Mouse (Mus musculus) frontal cortex, adult (tissue): Measurements from ENCODE around the gene Ypel2.
A peak's percentile ranks its signal among the peaks of the same experiment; 100 is the strongest.

Experiments
- ATAC-seq: cut with Nextera tagmentation; 2 replicates; pipeline ENCODE4 v1.9.2; 2017; ENCODE audit warnings: mild to moderate bottlenecking, moderate library complexity, mixed read lengths; ENCODE audit not compliant: low TSS enrichment

Gene Ypel2

DNA sequence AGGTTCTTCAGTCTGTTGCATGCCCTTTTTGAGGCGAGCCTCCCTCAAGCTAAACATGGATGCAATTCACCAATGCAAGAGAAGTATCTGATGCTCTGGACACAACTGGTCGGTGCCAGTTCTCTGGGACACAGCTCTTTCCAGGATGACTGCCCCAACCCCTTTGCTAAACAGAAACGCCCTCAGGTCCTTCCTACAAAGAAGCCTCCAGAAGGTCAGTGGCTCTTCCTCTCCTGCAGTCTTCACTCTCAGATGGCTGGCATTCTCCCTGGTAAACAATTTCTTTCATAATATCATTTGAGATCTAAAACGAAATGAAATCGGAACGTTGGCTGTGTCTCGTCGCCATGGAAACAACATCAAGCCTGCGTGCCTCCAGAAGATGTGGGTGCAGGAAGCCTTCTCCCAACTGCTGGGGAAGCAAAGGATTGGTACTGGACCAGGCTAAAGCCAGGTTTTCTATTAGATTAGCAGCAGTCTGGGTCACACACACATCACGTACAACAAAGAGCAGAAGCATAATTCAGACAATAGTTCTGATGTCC lies 62.8 kb downstream of the Ypel2 start:
- ATAC-seq: peak; percentile 94

DNA sequence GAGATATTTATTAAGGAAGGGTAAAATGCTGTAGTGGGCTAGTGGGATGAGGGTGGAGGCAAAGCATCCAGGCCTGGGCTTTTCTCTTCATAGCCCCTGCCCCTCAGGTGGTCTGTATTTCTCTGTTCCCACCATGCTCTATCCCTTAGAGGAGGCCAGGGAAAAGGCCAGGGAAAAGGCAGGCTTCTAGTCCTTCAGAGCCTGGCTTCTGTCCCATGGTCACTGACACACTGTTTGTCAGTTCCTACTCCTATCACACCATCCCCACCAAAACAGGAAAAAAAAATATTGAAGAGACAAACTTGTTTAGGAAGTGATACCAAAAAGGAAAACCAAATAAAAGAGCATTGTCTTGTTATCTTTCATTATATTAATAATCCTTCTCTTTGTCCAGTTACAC lies 63.5 kb downstream of the Ypel2 start:
- no peak for ATAC-seq

DNA sequence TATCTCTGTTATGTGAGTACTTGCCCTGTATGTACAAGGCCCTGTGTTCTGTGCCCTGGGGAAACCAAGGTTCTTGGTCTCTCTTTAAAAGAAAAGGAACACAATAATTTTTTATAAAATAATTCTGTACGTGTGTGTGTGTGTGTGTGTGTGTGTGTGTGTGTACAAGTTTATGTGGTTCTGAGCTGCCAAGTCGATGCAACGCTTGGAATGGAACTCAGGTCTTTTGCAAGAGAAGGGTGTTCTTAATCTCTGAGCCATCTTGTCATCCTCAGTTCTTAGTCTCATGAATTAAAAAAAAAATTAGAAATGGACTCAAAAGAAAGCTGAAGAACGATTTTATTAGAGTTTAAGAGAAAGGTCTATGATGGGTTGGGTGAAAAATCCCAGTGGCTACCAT lies 64.0 kb downstream of the Ypel2 start:
- no peak for ATAC-seq

DNA sequence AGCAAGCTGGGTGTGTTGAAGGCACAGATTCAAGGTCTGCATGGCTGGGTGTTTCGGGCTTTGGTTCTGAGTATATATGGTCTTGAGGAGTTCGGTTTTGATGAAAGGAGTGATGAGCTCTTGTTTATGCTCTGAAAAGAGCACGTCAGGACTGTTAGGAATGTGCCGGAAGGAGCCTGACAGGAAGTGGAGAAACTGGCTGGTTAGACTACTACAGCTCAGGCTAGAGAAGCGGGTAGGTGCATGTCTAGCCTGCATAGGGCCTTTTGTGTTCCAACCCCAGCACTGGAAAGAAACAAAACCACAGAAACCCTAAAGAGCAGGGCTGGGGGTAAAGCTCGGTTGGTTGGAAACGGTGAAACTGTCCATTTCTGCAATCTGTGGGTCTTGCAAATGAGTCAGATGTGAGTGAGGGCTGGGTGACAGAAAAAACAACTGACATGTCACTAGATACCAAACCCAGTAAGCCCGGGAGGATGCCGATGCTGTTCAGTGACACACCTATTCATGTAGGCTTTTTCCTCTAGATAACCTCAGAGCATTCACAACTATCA lies 68.3 kb downstream of the Ypel2 start:
- no peak for ATAC-seq

DNA sequence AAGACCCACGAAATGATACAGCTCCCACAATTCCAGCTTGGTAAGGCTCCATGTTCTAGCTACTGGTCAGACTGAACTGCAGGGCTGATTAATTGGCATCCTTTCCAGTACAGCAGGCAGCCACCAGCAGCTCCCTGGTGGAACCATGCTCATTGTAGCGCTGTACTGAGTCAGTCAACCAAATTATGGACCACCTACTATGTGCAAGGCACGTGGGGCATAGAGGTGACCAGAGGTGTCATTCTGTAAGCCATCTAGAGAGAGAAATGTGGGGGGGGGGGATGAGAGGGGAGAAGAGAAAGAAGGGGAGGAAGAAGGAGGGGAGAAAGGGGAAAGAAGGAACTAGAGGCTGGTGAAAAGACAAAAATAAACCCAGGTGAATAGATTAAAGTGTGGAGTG lies 68.9 kb downstream of the Ypel2 start:
- ATAC-seq: no peak

DNA sequence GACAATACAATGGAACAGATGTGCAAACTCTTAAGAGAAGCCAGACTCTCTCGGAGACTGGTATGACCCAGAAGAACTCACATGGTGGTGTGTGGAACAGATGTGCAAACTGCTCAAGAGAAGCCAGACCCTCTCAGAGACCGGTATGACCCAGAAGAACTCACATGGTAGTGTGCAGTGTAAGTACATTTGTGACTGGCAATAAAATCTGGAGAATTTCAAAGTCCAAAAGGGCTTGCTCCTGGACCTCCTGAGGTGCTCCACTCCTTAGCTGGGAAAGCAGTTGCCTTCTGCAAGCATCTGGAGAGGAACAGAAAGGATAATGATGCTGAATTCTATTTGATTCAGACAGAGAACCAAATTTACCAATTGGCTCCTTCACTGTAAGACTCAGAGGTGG lies 69.9 kb downstream of the Ypel2 start:
- no peak for ATAC-seq

DNA sequence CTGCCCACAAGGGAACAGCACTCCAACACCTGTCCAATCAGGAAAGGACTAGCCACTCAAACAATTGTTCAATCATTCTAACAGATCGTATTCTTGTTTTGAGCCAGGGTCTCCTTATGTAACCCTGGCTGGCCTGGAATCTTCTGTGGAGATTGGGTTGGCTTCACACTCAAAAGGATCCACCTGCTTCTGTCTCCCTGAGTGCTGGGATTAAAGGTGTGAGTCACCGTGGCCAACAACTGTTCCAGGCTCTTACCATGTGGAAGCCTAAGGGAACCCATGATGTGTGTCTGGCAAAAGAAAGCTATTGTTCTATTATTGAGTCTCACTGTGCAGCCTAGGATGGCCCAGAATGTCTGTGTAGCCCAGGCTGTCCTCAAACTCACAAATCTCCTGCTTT lies 71.5 kb downstream of the Ypel2 start:
- ATAC-seq: no peak

DNA sequence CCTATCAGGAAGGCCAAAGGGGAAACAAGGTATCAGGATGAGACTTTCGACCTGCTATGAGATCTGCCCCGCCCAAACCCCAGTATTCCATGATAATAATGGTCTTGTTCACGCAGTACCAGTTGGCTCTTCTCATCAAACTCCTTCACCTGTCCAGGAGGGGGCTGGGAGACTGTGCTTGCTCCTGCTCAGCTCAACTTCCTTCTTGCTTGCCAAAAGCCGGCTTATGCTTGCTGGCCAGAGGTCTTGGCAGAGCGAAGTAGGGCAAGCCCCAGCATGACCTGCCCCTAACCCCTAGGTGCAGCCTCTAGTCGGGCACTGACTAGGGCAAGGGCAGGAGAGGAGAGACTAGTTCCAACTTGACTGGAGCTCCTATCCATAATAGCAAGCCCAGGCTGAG lies 72.2 kb downstream of the Ypel2 start:
- no peak for ATAC-seq

DNA sequence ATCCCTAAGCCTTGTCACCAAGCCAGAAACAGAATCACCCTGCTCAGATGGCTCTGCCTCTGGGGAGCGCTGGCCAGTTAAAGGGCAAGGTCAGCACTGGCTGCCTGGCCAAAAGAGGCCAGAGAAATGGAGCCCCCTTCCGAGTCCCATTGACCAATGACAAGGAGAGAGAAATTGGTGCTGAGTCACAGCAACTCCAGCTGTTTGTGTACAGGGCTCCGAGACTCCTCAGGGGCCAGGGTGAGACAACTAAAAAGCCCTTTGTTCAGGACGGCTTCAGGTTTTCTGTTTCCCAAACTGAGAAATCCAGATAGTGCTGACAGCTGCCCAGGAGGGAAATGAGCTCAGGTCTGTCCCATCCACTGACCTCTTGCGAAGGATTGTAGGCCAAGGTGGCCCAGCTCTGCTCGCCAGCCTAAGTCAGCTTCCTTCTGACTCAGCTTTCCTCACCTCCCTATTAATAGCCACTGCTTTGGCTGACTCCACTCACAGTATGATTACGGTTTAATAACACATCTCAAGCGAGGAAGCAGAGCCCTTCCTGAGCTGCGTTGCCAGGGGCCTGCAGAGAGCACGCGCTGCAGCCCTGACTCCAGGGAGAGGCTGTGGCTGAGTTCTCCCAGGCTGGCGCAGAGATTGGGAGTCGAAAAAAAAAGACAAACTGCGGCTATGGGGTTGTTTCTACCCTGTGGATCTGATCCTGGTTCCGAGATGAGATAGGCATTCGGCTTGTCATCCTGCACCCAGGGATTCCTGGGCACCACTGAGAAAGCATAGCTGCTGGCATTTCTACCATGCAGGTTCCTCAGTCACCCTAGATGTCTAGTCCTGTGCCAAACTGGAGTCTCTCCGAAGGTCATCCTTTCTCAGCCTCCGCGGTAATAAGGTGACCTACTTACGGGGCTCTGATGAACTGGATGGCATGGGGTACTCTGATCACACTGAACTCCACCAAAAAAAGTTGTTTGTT lies 73.1 kb downstream of the Ypel2 start:
- peak; percentile 55 for ATAC-seq

DNA sequence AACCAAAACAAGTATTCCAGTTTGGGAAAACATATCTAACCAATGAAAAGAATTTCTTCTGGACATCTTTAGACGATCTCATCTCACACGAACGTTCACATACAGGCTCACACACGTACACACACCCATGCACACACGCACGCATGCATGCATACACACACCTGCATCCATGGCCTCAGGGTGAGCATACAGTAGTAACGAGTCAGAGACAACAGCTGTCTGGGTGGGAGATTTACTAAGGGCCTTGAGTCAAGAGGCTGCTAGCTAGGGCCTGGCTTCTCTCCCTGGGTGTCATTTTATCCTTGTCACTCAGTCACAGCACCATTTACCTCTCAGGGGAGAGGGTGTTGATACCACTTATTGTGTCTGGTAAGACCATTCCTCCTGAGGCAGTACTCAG lies 74.0 kb downstream of the Ypel2 start:
- ATAC-seq: no peak

DNA sequence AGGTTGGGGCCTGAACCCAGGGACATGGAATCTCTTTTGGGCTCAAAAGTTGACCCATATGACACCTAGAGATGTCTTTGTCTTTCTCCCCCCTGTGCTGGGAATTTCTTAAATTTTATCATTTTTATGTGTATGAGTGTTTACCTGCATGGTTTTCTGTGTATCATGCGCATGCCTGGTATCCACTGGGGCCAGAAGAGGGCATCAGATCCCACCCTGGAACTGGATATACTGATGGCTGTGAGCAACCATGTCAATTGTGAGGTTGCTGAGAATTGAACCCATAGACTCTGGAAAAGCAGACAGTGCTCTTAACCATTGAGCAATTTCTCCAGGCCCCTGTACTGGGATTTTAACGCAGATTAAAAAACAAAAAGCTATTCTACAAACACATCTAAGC lies 76.0 kb downstream of the Ypel2 start:
- no peak for ATAC-seq

DNA sequence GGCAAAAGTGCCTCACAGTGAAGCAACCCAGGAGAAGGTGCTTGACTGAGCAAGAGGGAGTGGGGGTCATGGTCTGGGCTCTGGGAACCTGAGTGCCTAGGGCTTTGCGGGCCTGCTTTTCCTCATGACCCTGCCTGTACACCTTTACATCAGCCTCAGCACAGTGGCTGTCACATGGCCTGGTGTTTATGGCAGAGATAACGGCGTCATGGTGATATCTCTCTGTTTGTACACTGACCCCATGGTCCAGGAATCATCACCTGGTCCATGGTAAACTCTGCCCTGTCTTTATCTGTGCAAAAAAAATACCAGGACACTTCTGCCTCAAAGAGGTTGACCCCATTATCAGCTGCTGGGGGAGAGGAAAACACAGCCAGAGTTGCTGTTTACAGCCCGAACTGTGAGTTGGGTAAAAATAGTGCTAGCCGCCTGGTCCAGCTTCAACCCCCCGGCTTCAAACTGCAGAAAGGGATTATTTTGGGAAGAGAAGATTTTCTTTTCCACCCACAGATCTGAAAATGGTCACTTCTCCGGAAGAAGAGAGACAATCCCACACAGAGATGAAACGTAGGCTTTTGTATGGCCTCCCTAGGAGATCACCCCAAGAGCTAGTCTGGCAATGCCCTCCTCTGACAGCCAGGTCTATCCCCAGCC lies 76.8 kb downstream of the Ypel2 start:
- ATAC-seq: peak; percentile 54

DNA sequence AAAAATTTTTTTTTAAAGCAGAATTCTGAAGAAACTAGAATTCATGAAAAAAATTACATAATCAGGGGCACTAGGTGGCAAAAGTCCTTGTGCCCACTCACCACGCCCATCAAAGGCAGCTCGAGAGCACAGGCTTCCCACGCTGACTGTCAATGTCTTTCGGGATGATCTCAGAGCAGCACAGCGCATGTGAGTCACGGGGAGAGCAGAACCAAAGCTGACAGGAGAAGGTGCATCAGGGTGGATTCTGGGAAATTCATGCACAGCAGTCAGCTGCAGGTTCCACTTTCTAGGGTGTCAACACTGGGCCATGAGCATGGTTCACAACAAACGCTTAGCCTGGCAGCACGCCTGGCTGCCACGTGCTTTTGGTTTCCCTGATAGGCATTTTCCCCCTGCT lies 79.2 kb downstream of the Ypel2 start:
- ATAC-seq: peak; percentile 71

DNA sequence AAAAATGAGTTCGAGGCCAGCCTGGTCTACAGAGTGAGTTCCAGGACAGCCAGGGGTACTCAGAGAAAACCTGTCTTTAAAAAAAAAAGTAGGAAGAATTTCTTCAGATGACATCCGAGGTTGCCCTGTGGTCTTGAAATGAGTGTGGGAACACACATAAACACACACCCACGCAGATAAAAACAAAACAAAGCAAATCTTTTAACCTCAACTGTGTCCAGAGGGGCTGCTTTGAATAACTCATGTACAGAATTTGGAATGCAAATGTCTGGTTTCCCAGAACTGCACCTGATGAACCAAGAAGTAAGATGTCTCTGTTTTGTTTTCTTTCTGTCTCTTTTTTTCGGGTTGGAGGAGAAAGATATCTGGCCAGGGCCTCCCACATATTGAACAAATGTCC lies 83.3 kb downstream of the Ypel2 start:
- no peak for ATAC-seq

DNA sequence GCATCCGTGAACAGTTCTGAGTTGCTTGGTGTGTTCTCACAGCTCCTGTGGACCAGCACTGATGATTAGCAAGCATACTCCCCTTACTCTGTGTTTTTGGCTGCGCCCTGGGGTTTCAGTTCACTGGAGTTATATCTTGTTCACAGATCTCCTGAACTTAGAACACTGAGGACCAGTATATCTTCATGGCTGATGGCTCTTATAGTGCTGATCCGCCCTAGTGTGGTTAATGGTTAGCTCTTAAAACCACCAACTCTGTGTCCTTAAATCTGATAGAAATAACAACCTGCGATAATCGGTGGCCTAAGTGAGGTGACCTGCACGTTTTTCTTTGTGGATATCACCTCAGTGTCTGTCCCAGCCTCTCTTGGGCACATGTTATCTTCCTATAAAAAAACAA lies 84.5 kb downstream of the Ypel2 start:
- ATAC-seq: no peak

DNA sequence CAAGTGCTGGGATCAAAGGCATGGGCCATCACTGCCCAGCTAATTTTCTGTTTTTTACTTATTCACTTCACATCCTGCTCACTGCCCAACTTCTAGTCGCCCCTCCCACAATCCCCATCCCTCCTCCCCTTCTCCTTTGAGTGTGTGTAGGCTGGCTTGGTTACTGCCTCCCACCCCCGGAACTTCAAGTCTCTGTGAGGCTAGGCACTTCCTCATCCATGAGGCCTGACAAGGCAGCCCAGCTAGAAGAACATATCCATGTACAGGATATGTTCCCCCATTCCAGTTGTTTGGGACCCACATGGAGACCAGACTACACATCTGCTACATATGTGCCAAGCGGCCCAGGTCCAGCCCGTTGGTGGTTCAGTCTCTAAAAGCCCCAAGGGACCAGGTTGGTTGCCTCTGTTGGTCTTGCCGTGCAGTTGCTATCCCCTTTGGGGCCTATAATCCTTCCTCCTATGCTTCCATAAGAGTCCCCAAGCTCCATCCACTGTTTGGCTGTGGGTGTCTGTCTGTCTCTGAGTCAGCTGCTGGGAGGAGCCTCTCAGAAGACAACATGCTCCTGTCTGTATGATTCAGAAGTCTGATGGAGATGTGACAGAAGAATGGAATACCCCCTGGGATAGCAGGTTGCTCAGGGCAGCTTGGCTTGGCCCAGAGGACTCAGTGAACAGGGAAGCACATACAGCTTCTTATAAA lies 85.5 kb downstream of the Ypel2 start:
- no peak for ATAC-seq

DNA sequence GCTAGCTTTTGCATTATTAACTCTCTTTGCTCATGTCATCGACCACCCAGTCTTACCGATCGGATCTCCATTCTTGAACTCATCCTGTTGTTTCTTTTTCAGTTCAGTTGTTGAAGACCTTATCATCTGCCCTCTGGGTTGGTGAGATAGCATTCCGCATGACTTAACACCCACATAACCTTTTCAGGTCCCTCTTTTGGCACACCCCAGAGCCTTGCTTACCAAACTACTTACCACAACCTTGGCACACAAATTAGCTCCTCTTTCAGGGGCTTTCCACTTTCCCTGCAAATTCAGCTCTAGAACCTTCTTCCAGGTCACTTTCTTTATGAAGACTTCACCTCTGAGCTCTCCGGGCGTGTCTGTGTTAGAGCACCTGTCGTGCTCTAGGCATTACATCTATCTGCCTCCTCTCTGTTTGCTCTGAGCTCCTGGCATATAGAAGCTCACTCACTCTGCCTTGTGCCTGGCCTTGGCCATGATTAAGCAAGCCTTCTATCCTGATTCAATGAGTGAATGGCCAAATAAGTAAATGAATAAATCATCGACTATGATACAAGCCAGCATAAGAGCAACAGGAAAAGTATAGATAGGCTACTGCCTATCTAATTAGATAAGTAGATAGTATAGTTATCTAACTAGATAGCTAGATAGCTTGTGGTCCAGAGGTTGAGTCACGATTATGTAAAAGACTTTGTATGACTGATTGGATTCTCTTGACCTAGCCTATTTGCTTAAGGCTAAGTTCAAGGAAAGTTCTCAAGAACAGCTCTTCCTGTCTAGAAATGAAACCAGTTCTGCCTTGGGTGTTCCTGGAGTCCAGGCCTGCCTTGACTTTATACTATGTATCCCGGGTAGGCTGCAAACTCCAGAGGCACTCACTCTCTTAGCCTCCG lies 86.5 kb downstream of the Ypel2 start:
- ATAC-seq: no peak

DNA sequence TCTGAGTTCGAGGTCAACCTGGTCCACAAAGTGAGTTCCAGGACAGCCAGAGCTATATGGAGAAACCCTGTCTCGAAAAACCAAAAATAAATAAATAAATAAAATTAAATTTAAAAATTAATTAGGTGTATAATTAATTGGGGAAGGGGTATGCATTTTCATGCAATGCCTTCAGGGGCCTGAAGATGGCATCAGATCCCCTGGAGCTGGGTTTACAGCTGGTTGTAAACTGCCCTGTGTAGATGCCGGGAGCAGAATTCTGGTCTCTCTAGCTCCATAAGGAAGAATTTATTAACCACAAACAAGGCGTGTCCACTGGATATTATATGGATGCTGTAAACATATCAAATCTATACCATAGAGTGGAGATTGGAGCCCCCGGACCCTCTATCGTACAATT lies 87.2 kb downstream of the Ypel2 start:
- ATAC-seq: no peak

DNA sequence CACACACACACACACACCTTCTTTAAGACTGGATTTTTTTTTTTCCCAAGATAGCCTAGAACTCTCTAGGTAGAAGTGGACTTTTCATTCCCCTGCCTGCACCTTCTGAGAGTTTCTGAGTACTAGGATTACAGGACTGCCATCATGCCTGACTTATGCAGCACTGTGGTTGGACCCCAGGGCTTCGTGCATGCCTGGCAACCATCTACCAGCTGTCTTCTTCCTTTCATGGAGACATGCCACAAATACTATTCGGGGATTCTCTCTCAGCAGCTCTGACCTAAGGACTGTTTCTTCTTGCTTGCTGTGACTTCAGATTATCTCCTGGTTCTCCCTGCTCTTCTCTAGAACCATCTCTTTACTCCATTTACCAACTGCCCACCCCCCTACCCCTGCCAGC lies 88.2 kb downstream of the Ypel2 start:
- no peak for ATAC-seq

DNA sequence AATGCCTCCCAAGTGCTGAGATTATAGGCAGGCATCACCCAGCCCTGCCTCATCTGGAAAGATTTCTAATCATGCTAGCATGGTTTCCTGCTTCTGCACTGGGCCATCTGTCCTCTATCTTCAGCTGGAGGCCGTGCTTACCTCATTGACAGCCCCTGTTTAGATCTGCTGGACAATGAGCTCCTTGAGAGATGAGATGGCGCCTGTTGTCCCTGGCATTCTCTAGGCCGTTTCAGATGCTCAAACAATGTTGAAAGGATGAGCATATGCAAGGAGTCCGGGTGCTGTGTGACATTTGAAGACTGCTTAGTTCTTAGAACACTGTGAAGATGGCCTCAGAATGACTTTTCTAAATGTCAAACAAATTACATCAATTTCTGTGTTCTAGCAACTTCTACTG lies 88.8 kb downstream of the Ypel2 start:
- no peak for ATAC-seq

DNA sequence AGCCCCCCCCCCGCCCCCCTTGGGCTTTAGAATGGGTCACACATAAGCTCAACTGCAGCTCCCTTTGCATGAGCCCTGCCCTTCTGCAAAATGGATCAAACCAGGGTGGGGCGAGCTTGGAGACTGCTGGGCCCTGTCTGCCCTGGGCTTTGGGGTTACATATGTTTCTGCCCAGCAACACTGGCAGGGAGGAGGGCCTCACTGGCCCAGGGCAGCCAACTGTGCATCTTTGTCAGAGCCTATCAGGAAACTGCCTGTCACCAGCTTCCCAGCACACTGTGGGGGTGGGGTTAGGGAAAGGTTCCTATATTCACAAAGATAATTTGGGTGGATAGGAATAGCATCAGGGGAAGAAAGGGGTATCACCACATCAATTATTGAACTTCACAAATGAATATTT lies 95.1 kb downstream of the Ypel2 start:
- 0 out of 2 replicates have a peak, but pooled peaks have one; percentile 14 for ATAC-seq
